Mouse (Mus musculus): ENCODE results near the gene Cfd.

Gene Cfd

DNA sequence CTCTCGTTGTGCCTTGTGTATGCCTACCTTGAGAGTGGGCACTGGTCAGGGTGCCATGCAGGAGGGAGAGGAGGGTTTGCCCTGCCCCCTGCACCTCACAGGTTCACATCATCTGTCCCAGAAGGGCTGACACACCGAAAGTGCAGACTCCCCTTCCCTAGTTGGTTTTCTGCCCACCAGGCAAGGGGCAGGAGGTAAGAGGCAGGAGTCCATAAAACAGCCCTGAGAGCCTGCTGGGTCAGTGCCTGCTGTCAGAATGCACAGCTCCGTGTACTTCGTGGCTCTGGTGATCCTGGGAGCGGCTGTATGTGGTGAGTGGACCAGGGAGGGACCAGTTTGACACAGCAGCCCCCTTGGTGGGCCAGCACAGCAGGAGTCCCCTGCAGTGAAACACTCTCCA is at the start of gene Cfd:
Gene Cfd (plus strand): TSS at position 184 of the 400 bp plus-strand sequence.
- DNase-seq (ENCODE audit: low spot score): no peak

DNA sequence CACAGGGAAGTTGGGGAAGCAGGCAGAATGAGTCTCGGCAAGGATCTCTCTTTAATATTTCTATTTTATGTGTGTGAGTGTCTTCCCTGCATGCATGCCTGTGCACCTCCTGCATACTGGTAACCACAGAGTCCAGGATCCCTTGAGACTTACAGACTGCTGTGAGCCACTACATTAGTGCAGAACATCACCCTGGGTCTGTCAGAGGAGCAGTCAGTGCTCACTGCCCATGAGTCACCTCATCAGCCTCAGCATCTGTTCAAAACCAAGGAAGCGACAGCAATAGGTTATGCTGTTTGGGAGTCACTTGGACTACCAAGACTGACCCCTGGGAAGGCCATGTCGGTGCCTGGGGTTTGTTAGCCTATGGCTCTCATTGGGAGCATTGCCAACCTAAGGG is 48.3 kb upstream of the Cfd start:
- no peak for DNase-seq (ENCODE audit: low spot score)

DNA sequence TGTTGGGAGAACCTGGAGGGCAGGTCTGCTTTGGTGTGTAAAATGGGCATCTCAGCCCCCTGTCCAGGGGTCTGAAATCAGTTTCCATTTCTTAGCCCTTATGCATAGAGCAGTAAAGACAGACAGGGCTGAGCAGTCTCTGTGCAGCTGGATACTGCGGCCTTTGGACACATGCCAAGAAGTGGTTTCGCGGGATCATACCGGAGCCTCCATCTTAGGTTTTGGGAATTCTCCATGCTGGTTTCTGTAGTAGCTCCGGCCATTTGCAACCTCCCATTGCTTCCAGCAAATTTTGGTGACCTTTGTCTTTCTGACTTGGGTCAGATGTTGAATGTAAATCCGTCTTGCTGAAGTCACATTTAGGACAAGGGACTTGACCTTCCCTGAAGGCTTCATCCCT is 47.2 kb upstream of the Cfd start:
- DNase-seq (ENCODE audit: low spot score): no peak

DNA sequence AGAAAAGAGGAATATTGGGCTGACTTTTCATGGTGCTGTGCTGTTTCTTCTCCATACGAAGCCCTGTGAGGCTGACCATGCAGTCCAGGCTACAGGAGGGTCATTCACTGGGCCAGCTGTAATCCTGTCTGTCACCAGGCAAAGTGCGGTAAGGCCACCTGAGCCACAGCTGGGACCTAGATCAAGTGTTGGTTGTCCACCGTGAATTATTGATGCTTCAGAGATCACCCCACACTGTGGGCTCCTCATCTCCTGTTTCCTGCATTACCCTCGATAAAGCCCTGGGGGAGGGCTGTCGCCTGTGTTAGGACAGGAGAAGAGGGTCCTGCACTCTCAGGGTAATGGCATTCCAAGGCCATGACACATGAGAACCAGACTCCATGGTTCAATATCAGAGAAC is 44.1 kb upstream of the Cfd start:
- no peak for DNase-seq (ENCODE audit: low spot score)

DNA sequence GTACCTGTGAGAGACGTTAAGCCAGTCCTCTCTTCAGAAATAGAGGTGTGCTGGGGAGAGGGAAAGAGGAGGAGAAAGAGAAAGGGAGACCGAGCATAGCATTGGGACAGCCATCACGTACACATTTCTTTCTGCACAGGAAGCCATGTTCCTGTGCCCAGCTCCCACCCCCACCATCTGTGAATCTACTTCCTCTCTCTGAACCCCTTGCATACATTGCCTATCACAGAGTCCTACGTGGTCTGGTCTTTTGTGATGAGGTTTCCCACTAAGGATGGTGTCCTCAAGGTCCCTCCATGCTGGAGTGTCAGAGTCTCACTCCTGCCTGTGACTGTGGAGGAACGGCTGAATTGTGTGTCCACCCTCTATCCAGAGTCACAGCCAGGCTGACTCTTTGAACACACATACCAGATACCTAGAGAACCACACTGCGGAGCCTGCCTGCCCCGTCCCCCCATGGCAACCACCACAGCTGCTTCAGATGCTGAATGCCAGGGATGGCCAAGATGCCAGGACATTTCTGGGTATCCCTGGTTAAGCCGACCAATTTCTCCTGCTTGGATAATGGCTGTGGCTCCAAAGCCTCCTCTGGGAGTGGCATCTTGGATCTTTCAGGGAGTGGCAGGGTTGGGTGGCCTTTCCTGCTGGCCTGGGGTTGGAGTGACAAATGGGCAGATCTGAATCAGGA is 40.6 kb upstream of the Cfd start:
- no peak for DNase-seq (ENCODE audit: low spot score)

DNA sequence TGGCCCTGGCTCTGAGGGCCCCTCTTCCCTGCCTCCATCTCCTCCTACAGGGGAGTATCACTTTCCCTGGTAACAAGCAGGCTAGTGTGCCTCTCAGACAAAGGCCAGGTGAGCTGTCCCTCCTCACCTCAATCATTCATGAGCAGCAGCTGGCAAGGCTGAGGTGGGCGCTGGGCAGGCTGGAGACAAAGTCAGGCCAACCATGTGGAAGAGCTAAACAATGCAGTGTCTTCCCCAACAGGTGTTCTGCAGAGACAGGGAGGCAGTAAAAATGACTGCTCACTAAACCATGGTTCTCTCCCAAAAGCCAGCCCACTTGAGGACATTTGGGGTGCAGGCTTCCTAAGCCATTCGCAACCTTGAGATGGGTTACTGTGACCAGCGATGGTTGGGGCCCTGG is 39.0 kb upstream of the Cfd start:
- DNase-seq (ENCODE audit: low spot score): no peak

DNA sequence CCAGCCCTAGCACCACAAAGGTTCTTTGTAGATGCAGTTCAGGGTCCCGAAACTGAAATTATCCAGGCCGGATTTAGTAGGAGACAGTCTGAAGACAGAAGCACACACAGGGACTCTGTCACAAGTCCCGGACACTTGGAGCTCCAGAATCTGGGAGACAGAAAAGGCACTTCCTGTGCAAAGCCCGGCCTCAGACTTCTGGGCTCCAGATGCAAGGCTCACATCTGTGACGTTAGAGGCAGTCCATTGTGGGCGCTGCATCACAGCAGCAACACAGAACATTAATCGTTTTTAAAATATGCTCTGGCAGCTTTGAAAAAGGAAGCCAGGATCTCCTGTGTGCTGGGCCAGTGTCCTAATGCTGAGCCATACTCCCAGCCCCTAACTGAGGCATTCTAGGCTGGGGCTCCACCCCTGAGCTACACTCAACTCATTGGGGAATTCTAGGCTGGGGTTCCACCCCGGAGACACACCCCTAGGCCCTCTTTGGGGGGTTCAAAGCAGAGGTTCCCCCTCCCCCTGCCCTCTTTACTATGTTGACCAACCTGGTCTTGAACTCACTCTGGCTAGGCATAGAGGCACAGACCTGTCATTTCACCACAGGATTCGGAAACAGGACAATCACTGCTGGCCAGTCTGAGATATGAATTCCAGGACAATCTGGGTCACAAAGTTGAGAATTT is 38.4 kb upstream of the Cfd start:
- DNase-seq (ENCODE audit: low spot score): peak; percentile 53

DNA sequence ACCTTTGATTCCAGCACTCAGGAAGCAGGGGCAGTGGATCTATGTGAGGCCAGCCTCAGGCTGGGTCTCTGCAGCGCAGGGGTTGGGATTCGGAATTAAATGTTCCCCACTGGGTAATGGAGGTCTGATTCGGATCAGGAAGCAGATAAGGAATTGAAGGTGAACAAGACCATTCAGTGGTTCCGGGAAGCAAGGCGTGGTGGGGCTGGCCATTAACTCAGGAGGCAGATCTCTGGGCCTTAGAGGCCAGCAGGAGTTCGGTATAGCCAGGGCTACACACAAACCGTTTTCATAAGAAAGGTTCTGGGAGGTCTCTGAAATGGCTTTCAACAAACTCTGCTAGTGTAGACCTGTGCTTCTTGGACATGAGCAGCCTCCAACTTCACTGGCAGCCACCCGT is 37.8 kb upstream of the Cfd start:
- DNase-seq (ENCODE audit: low spot score): peak; percentile 46

DNA sequence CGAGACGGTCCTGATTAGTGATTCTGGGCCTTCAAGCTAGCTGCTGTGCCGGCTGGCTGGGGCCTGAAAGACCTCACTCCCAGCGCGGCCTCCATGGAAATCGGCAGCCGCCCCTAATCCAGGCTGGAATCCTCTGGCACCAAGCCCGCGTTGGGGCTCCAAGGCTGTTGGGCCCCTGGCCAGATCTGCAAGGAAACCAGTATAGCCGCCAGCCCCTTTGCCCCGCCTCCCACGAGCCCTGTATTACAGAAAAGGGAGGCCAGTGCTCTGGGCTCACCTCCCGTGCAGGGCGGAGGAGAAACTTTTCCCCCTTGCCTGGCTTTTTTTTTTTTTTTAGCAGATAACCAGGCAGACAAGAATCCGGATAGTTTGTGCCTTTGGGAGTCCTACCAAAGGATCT is 37.3 kb upstream of the Cfd start:
- peak; percentile 80 for DNase-seq (ENCODE audit: low spot score)

DNA sequence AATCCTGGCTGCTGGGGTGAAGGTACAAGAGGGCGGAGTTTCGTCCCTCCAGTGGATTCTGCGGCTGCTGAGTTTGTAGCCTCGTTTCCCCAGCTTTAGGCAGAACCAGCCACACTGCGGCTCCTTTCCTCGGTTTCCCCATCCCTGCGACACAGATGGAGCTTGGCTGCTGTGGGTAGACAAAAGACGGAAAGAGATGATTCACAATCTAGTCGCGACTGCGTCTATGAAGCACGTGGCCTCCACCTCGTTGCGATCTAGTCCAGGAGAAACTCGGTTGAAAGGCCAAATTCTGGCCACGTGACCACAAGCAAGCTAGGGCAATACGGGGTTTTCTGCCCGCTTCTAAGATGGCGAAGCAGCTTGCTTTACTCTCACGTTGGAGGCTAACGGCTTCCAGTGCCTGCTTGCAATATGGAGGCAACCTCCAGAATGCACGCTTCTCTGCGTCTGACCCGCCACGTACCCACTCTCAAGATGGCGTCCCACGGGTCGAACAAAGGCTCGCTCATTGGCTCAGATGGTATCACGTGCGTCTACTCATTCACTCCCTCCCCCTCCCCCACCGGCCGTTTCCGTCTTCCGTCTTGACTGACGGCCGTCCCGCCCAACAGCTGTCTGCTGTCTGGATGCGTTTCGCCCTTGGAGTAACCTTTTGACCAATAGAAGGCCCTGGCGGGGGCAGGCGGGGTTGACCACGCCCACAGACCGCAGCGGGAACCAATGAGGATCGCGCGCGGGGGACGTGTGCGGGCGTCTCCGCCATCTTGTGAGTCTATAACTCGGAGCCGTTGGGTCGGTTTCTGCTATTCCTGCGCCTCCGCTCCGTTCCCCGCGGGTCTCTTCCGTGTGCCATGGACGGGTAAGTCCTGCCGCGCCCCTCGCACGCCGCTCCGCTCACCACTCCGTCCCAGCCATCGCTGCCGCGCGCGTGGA is 36.5 kb upstream of the Cfd start, which contains the start of gene Ptbp1:
Gene Ptbp1 (plus strand): TSS at position 568 of the 936 bp plus-strand sequence.
- DNase-seq (ENCODE audit: low spot score): peak; percentile 100

DNA sequence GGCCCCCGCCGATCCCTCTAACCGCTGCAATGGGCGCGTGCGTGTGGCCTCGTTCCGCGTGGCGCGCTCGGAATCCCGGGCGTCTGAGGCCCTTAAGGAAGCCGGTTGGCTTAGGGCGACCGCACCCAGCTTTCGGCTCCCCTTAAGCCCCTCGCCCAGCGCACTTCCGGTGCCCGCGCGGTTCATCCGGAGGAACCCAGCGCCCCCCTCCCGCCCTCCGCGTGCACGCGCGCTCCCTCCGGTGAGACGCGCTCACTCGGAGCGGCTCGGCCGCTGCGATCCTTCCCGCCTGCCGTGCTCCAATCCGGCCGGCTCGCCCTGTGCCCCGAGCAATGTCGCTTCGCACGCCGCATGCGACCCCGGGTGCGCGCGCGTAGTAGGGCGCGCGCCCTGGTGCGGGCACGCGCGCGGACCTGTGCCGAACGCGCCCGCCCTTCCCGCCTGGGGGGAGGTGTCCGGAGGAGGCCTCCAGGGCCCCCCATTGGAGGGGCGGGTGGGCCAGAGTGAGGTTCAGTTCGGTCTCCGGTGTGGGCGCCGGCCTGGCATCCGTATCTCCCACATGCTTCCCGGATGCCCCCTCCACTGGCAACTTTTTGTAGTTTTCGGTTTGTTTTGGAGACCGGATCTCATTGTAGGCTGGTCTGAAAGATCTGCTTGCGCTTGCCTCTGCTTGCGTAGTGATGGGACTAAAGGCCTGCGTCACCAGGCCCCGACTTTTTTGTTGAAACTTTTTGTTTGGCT is 35.7 kb upstream of the Cfd start:
- DNase-seq (ENCODE audit: low spot score): peak; percentile 86

DNA sequence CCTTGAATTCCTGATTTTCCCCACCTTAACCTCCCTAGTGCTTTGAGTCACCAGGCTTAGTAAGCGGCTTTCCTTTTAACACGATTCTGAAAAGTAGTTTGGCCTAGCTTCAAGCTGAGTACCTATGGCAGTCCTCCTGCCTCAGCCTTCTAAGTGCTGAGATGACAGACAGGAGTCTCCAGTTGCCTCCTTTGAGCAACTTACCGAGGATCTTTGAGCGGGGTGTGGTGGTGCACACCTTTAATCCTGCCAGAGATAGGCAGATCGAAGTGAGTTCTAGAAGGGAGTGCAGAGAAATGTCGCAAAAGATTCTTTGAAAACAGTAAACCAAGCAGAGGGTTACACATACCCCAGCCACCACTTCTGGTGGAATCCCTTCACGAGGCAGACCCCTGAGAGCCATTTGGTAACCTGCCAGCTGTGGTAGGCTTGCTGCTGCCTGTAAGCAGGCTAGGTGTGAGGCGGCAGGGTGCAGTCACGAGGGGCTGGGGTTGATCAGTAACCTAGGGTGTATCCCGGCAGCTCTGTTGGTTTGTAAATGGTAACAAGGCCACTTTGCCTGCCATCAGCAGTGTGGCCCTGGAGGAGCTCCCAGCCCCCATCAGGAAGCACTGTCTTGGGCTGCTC is 35.0 kb upstream of the Cfd start:
- no peak for DNase-seq (ENCODE audit: low spot score)

DNA sequence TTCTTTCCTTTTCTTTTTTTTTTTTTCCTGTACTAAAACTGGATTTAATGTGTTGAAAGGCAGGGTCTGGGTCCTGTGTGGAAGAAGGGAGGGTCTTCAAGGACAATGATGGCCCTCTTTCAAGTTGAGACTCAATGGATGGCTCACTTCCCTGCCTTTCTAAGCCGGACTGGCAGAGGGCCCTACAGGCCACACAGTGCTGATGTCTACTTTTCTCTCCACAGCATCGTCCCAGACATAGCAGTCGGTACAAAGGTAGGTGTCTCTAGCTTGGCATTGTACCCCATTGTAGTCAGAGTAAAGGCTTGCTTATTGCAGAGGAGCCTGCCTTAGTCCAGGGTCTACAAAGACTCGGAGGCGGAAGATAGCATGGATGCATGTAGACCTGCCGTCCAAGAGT is 34.4 kb upstream of the Cfd start:
- no peak for DNase-seq (ENCODE audit: low spot score)

DNA sequence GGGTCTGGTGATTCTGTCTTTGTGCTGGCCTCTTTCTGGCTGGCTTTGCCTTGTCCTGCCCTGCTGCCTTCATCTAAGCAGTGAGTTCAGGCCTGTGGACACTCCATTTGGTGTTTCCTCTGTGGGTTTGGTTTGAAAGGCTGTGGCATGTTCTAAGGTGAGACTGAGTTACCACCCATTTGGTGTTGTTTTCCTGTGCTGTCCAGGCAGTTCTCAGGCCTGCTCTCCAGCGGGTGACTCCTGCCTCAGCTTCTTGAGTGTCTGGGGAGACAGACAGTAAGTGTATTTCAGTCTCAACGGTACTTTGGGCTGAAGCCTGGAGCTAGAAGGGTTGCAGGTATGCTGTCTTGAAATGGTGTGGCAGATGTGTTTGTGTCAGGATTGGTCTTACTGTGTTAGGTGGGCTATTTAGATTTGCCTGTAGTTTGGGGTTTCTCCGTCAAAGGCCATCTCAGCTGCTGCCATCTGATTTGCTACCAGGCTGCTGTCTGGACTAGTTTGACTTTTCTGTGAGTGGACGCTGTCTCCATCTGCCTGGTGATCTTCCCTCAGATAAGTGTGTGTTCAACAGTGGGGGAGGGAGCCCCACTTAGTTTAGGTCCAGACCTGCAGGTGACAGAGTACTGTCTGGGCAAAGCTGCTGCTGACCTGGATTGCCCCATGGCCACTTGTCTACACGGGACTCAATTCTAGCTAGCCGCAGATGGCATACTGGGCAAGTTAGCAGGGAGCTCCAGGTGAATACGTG is 33.8 kb upstream of the Cfd start:
- DNase-seq (ENCODE audit: low spot score): no peak

DNA sequence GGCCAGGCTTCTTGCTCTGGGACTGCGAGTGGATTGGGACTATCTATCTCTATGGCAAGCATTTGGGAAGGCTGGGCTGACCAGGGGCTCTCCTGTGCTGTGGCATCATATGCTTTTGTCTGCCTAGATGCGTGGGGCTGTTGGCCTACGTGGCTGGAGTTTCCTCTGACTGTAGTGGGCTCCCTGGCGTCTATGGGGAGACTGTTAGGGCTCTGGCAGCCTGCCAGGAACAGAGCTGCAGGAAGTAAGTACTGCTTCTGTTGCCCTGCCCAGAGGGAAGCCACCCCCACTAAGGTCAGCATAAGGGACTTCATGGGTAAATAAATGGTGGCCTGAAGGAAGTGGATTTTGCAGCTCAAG is 33.2 kb upstream of the Cfd start:
- no peak for DNase-seq (ENCODE audit: low spot score)

DNA sequence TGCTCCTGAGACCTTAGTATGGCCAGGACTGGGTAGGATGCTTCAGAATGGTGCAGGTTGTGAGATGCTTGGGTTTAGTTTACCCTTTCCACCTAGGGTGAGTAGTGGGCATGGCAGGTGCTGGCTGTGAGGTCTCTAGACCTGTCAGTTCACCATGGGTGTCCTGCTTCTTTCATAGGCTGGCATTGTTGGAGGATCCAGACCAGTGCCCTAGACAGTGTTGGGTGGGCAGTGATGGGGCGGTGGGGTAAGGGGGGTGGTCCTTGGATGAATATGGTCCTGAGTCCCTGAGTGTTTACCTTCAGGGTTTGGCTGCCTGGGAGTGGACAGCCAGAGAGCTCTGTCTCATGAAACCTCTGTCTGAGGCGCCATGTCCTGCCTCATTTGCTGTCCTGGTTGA is 32.8 kb upstream of the Cfd start:
- DNase-seq (ENCODE audit: low spot score): no peak

DNA sequence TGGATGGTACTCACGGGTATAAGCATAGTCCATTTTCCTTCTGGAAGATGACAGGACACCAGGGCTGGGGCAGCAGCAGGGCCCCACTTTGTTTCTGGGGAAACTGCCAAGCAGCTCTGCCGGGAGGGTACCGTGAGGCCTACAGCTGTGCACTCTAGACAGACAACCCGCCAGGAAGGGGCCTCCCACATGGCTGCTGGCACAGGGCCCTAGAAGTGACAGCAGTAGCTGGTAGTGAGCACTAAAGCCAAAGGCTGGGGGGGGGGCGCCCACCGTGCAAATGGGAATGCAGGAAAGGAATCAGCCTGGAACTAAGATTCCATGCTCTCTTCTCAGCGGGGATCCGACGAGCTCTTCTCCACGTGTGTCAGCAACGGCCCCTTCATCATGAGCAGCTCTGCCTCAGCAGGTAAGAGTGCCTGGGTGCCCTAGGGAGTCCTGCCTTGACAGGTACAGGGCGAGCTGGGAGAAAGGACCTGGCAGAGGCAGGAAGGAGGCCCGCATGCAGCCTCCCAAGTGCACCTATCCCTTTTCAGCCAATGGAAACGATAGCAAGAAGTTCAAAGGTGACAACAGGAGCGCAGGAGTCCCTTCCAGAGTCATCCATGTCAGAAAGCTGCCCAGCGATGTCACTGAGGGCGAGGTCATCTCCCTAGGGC is 32.1 kb upstream of the Cfd start:
- DNase-seq (ENCODE audit: low spot score): no peak

DNA sequence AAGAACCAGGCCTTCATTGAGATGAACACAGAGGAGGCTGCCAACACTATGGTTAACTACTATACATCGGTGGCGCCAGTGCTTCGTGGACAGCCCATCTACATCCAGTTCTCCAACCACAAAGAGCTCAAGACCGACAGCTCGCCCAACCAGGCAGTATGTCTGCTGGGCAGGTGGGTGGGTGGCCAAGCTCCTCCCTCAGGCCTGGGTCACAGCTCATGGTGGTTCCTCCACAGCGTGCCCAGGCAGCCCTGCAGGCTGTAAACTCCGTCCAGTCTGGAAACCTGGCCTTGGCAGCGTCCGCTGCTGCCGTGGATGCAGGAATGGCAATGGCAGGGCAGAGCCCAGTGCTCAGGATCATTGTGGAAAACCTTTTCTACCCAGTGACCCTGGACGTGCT is 31.5 kb upstream of the Cfd start:
- no peak for DNase-seq (ENCODE audit: low spot score)

DNA sequence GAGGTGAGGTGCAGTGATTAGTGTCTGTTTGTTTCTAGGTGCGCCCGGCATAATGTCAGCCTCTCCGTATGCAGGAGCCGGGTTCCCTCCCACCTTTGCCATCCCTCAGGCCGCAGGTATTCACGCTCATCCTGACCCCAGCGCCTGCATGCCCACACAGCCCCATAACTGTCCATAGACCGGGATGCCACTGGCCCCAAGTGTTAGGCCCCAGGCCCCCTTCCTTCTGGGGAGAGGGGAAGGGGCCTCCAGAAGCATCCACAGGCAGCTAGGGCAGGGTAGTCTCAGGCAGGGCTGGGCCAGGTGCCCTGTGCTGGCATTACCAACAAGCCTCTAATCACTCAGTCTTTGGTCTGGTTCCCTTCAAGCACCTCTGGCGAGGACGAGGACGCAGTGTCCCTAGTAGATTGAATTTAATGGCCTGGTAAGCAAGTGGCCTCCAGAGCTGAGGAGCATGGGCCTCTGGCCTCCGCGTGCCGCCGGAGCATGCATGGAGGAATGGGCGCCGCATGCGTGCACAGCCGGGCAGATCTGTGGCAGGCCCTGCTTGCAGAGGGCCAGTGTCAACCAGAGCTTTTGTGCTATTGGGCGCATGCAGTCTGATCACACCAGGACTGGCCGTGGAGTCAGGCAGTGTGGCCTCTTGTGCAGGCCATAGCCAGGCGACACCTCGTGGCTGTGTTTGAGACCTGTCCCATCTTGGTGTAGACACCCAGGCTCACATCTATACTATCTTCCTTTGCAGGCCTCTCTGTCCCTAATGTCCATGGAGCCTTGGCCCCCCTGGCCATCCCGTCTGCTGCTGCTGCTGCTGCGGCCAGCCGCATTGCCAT is 30.4 kb upstream of the Cfd start:
- no peak for DNase-seq (ENCODE audit: low spot score)

Measured in embryo, embryonic 10.5 days (tissue).